Mouse (Mus musculus) MEL-GATA-1-ER (cell line): Measurements from ENCODE around the gene Rpl9-ps6.

Experiments
- DNase-seq: peaks from one replicate; pipeline ENCODE4 v3.0.0-alpha.2; 2012; ENCODE audit warnings: low read depth; ENCODE audit errors: extremely low read depth

Gene Rpl9-ps6

DNA sequence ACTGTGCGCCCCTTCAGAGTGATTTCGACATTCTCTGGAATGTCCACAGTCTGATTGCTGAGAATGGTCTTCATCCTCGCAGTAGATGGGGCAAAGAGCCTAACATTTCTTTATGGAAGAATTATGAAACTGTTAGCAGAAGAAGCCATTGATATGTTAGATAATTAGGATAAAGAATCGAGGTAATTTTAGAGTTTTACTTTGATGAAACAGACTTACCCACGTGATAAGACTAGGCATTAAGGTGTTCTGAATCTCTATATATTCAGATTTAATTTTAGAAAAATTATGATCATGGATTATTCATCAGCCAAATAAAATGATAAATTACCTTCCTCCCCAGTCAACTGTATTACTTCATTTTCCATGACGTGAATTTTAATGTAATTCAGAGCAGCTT lies at the start of gene Rpl9-ps6:
Gene Rpl9-ps6 (minus strand): TSS at position 101 of the 400 bp plus-strand sequence.
- DNase-seq, result no peak

DNA sequence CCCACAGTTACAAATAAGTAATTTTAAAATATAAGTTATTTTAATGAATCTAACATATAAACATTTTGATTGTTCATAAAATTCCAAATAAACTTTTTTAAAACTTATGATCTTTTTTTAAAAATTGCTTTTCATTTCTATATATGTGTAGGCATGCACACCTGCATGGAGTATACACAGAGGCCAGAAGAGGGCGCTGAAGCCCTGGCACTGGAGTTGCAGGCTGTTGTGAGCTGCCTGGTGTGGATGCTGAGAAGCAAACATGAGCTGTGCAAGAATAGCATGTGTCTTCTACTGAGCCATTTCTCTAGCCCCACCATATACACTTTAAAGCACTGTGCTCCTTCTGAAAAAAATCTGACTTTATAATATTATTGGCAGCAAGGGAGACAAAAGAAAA lies 46.1 kb upstream of the Rpl9-ps6 start:
- no peak for DNase-seq

DNA sequence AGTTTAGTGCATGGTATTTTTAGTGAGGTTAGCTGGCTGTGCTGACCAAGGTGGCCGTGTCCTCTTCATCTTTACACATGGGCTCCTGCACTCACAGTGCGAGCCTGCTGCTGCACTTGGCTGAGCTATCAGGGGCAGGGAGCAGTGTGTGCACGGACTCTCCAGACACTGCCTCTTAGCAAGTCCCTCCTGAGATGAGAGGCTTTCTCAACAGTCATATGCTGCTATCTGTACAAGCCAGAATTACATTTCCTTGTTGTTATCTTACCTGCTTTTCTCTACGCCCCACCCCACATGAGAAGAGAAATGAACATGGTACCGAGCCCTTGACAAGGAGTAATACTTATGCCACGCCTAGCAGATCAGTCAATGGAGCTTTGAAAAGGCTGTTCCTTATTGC lies 44.6 kb upstream of the Rpl9-ps6 start:
- DNase-seq, result peak; percentile 78

DNA sequence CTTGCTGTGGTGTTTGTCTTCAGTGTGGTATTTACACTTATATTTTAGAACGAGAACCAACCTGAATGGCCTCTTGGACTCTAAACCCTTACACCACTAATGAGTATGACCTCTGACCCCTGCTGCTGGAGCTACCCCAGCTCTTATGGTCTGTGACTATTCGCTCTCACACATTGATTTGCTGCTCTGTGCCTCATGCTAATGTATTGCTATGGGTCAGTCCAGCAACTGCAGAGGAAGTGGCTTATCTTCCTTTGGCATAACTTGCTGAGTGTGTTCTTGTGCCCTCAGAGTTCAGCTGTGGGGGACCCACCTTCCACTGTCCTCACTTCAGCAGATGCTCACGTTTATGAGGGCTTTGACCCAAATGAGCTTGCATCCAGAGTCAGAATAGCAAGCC lies 43.9 kb upstream of the Rpl9-ps6 start:
- DNase-seq, result no peak

DNA sequence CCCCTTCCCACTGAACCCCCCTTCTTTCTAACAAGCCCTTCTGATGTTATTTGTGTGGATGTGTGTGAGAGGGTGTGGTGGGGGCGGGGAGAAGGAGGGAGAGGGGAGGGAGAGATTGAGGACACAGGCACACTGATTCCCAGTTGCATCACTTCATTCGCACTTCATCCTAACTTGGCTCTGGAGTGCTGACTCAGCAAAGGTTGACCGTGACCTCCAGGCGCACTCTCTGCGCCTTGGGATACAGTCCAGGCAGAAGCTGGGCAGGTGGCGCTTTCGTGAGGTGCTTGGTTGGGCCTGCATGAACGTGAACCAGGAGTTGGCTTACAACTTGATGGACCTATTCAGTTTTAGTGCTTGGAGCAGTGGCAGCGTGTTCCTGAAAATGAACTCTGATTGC lies 41.1 kb upstream of the Rpl9-ps6 start:
- DNase-seq, result no peak

DNA sequence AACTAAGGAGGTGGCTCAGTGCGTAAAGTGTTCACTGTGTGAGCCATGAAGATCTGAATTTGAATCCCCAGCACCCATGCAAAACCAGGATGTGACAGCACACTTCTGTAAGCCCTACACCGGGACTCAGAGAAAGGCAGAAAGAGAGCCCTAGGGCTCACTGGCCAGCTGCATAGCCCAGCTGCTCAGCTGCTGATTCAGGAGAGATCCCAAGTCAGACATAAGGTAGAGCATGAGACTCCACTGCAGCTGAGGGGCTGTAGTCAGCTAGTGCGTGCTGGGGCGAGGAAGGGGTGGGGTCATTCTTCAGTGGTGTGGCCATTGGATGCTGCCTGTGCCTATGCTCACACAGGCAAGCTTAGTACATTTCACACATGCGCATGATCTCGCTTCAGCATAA lies 40.7 kb upstream of the Rpl9-ps6 start:
- DNase-seq, result no peak

DNA sequence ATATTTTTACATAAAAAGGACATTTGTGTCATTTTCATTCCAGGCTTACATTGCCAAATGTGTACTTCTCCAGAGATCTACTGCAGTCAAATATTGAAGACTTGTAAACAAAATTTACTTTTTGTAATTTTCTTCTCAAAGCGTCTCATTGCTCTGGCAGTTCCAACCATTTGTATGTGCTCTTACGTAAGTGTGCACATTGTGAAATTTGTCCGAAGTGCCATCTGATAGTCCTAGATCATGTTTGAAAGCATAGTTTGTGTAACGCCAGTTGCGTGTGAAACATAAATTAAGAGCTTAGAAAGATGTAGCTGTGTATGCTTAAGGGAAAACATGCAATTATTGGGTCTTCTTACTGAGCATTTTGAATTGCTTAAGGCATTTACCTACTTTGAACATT lies 40.1 kb upstream of the Rpl9-ps6 start:
- no peak for DNase-seq

DNA sequence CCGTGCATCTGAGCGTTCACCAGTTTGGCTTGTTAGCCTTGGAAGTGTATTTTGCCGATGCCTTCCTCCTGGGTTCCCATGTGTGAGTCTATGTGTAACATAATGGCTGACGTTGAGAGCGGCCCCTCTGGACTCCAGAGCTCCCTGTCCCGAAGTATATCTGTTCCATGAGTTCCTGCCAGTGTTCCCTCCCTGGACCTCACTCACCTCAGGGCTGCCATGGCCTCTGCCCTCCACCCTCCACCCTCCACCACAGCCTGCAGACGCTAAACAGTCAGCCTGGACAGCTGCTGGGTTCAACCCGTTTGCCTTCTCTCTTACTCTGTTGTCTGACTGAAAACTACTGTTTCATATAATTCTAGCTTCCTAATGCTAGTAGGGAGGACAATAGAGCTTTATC lies 39.7 kb upstream of the Rpl9-ps6 start:
- DNase-seq, result no peak

DNA sequence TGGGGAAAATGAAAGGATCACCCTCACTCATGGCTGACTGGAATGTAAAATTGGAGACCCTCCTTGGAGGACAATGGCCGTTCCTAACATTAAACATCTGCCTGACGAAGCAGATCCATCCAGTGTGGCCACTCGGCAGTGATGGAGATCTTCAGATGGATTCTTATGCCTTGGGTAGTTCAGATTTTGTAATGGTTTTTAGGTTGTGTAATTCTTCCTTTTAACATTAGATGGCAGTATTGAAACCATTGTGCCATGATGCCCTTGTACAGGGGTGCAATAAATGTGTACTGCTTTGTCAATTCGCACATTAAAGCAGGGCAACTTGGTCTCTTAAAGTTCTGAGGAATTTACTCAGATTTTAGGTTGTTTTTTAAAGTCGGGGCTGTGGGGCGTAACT lies 35.0 kb upstream of the Rpl9-ps6 start:
- no peak for DNase-seq

DNA sequence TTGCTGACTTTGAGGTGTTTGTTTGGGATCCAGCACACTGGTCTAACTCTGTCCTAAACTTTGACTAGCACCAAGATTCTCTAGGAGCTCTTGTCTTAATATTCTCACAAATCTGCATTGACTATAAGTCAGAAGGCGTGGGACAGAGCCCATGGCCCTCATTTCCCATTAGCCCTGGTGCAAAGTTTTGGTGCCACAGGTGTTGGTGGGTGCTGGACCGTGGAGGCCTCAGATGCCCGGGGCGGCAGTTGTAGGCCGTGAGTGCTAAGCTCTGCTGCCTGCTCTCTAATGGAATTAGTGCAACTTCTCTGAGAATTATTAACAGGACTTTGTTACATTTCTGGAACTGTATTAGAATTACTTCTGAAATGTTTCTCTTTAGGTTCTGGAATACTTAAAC lies 31.6 kb upstream of the Rpl9-ps6 start:
- no peak for DNase-seq

DNA sequence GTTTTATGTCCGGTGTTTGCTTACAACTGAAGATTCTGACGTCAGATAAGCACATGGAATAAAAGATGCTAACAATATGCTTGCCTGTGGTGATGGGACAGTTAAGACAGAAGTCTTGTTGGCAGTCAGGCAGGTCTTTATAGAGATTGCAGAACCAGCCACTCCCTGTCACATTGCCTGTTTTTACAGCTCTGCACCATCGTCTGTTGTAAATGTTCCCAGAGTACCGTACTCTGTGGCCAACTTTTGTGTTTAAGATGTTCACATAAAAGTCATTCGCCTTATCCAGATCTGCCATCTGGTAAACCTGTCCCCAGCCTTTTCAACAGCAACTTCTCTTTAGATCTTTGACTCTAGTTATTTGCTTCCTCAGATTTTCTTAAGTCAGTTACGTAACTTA lies 31.0 kb upstream of the Rpl9-ps6 start:
- DNase-seq, result no peak

DNA sequence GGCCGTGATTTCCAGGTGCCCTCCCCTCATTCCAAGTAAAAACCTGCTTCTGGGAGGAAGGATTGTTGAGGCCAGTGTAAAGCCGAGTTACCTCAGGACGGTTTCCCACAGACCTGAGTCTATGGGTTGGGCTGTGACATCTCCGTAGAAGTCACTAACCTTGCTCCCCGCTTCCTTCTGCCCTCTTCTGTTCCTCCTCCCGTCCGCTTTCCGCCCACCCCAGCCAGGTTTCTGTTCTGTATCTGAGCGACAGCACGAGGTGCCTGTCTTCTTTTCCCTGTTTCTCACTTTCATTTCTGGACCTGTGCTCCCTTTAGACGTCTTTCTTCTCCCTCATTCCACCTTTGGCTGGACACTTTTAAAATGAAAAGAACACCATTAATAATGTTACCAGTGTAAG lies 28.7 kb upstream of the Rpl9-ps6 start:
- no peak for DNase-seq

DNA sequence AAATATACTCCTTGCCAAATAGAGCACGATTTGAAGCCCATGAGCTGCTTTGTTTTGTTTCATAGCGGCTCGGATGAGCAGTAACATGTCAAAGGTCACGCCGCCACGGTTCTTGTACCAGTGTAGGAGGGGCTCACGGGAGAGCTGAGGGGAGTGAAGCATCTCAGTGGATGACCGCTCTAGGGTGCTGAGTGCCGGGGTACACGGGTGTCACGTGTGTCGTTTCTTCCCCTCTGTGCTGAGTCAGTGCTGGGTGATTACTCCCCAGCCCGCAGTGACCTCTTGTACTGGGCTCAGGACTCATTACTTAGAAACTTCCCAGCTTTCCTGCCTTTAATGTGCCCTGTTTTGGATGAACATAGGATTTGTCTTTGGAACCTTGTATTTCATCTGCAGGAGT lies 28.2 kb upstream of the Rpl9-ps6 start:
- DNase-seq, result no peak

DNA sequence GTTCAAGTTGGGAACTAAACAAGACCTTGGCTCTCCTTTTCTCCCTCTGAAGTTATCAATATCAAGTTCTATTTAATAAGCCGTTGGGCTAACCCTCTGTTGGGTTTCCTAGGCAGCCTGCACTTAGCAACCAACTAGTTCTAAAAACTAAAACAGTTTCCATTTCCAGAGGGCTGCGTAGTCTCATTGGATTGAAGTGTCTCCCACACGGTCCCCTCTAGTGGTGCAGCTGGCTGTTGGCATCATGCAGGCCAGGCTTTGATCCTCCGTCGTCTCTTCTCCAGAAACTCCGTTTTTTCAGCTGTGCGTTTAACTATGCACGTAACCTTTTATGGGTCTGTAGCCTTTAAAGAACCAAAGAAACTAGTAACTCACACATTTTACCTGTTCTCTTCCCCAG lies 27.1 kb upstream of the Rpl9-ps6 start:
- no peak for DNase-seq

DNA sequence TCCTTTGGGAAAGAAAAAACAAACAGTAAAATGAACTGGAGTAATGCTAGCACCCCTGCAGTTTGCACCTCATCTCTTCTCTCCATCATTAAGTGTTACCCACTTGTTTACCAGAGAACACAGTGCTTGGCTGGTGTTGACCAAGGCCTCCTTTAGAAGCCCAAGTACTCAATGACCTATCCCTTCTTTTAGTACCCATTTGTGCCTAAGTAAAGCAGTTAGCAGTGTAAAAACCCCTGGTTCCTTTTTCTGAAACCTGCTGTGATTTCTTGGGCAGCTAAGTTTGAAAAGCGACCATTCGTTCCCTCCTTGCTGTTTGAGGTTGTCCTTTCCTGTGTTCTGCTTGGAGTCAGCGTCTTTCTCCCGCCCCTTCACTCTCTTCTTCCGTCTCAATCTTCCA lies 26.6 kb upstream of the Rpl9-ps6 start:
- no peak for DNase-seq

DNA sequence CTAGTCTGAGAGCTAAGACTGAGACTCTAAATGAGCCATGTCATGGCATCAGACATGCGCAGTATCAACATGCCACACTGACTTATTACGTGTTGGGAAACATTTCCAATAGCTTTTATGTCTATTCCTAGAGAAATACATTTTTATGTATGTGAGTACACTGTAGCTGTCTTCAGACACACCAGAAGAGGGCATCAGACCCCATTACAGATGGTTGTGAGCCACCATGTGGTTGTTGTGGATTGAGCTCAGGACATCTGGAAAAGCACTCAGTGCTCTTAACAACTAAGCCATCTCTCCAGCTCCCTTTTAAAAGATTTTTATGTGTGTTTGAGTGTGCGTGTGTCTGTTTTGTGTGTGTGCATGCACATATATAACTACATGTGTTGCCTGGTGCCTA lies 26.0 kb upstream of the Rpl9-ps6 start:
- no peak for DNase-seq

DNA sequence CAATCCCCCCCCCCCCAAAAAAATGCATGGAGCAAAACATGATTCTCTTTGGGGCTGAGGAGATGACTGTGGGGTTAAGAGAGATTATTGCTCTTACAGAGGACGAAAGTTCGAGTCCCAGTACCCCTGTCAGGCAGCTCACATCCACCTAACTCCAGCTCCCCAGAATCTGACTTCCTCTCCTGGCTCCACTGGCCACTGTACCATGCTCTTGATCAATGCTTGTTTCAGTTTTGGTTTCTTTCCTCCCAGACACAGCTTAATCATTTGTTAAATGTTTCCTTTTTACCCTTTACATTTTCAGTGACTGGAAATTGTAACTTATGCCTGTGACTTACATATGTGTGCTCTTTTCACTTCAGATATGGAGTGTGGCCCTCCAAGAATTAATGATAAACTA lies 24.6 kb upstream of the Rpl9-ps6 start:
- no peak for DNase-seq

DNA sequence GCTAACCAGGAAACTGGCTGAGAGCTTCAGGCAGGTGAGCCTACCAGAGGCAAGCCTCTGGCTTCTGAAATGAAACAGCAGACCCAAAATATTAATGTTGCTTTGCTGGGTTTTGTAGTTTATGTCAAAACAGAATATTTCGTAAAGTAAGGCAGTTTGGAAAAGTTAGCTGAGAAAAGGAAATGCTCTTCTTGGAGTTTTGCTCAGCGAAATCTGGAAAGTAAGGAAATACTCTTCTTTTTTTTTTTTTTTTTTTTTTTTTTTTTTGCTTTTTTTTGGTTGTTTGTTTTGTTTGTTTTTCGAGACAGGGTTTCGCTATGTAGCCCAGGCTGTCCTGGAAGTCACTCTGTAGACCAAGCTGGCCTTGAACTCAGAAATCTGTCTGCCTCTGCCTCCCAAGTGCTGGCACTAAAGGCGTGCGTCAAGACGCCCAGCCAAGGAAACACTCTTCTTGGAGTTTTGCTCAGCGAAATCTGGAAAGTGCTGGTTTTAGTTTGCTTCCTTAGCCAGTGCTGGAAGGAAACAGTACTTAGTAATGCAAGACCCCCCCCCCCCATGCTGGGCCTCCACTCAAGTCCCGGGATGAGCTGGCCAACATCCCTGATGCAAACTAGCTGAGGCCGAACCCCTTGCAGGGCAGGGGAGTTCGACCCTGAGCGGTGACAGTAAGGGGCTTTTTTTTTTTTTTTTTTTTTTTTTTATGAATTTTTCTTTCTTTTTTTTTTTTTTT lies 23.0 kb upstream of the Rpl9-ps6 start:
- no peak for DNase-seq

DNA sequence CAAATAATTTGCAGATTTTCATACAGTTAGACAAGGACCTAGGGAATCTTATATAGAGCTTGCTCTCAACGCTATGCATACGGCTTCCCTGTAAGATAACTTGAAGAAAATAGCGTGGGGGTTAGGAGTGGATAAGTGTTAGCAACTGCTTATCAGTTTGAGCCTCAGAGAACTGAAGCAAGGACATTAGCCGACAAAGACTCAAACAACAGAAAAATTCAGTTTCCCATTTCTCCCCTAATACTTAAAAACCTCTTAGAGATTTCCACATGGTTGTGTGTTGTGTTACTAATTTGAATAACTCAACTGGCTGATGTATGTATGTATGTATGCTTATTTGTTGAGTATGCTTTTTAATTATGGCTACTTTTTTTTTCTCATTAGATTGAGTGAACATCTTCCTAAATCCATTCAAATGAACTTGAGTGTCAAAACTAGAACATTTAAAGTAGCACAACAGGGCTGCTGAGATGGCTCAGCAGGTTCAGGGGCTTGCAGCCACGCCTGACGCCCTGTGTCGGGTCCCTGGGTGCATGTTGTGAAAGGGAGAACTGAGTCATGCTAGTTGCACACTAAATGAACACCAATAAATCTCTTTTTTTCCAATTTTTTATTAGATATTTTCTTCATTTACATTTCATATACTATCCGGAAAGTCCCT lies 21.3 kb upstream of the Rpl9-ps6 start:
- peak; percentile 49 for DNase-seq

DNA sequence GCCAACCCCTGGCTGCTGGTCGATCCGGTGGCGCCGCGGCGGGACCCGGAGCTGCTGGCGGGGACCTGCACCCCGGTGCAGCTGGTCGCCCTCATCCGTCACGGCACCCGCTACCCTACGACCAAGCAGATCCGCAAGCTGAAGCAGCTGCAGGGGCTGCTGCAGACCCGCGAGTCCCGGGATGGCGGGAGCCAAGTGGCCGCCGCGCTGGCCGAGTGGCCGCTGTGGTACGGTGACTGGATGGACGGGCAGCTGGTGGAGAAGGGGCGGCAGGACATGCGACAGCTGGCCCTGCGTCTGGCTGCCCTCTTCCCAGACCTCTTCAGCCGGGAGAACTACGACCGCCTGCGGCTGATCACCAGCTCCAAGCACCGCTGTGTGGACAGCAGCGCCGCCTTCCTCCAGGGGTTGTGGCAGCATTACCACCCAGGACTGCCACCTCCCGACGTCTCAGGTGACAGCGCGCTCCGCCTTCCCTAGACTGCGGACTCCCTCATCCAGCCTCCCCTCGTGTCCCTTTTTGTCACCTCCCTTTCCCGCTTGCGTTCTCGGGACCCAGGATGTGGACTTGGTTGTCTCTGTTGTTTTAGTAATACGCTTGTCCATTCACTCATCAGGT lies 19.8 kb upstream of the Rpl9-ps6 start:
- peak; percentile 46 for DNase-seq

DNA sequence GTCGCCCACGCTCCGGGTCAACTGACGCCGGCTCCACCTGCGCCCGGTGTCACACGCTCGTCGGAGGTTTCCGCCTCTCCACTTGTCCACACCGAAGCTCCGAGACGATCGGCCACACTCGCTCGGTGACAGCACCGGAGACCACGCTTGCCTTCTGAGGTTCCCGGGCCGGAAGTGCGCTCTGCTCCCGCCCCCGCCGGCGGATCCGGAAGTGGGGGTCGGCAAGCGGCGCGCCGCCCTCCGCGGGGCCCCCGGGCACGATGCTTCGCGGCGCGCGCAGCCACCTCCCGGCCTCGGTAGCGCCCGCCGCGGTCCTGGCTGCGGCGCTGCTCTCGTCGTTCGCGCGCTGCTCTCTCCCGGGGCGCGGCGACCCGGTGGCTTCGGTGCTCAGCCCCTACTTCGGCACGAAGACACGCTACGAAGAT lies 19.3 kb upstream of the Rpl9-ps6 start, which contains the start of gene Minpp1:
Gene Minpp1 (plus strand): TSS at position 89 of the 425 bp plus-strand sequence.
- DNase-seq, result peak; percentile 54

DNA sequence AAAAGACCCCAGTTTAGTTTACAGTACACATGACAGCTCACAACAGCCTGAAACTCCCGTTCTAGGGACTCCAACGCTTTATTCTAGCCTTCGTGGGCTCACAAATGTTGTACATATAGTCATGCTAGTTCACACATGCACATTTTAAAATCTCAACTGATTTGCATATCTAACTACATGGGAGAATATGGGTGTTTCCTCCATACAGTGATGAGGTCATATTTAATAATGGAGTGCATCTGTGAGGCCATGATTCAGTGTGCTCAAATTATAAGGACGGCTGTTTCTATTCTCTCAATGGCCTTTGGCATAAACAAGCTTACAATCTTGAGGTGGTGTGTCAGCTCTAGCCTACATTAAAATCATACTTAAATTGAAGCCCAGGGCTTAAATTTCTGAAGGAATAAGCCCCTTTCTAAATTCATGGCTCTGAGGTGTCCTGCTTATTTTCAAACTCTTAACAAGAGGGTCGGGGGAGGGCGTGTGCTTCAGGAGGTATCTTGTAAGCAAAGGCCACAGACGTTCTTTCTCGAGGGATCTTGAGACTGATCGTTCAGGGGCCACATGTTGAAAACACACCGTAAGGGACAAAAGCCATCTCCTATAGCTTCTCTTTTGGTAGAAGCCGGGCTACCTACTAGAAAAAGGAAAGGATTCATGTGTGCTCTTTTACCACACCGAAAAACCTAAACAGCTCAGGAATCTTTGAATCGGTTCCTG lies 18.7 kb upstream of the Rpl9-ps6 start:
- DNase-seq, result peak; percentile 39
